Mouse (Mus musculus) E14TG2a.4 (cell line): Measurements from ENCODE around the gene Mogs.

Experiments
- CTCF ChIP-seq: conservative IDR thresholded peaks from 2 replicates; pipeline ENCODE4 v1.5.1; 2014; ENCODE audit warnings: low read length
- NANOG ChIP-seq: IDR thresholded peaks from 2 replicates; pipeline ENCODE4 v1.6.1; 2014; ENCODE audit warnings: borderline replicate concordance, low read length, mixed read lengths
- POU5F1 ChIP-seq: IDR thresholded peaks from 2 replicates; pipeline ENCODE4 v1.6.1; 2014; ENCODE audit warnings: low read length, borderline replicate concordance

GRCm38 (mm10) chr6:83153038-83153437, 37.7 kb downstream of the Mogs start:
- TF ChIP-seq CTCF (no peak), NANOG (no peak), POU5F1 (no peak)
